Mouse (Mus musculus) cerebellum, postnatal 14 days (tissue): ENCODE measurements around the gene Mypop.

Source experiments
- DNase-seq, 2 experiments: peaks; one replicate each; pipeline ENCODE4 v3.0.0; 2021; ENCODE audit warnings: mixed read lengths in 2 of 2

Mypop gene

DNA sequence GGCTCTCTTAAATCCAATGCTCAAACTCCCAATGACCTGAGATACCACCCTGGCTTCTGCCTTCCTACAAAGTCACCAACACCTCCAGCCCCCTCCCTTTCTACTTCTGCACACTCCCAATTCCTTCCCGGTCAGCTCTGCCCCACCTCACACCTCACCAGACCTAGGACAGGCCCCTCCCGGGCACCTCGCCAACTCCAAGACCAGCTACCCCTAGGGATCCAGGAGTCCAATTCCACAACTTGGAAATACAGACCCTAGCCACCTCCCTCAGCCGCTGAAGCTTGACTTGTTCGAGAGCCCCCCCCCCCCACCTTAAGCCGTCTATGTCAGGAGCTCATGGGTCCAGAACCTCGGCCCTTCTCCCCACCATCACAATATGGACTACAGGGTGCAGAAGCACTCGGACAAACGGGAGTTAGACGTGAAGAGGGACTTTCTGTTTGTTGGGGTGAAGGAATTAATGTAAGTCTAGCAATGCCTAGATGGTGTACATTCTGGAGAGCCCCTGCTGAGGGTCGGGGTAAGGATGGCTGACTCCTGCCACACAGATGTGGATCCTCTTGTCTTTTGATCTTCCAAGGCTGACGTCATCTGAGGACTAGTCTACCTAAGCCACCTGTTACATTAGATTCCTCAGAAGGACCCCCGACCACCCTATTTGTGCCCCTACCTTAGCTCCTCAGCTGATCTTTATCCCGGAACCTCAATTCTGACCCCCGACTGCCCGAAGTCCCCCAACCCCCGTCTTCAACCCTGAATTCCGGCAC is 31.3 kb downstream of the Mypop start:
- DNase-seq: peak in 1 of 2 experiments; percentile 47

DNA sequence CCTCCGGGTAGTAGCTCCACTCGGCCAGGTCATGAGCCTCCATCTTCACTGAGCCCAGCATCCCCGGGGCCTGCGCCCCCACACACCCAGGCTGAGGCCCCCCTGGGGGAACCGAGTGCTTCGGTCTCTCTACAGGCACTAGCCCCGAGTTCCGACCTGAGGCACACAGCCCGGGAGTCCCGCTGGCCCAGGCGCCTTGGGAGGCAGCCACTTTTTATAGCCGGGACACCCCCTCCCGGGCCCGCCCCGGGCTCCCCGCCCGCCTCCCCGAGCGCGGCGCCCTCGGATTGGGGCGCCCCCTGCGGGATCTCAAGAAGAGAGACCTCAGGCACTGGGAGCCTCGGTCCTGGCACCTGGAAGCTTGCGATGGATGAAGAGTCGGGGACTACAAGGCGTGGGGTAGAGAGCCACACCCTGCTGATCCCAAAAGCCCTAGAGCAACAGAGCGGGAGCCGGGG is 32.3 kb downstream of the Mypop start, which contains the start of gene Foxa3:
Gene Foxa3 (minus strand): TSS at position 182 of the 458 bp plus-strand sequence.
- DNase-seq: peak; percentile 45 to 56

DNA sequence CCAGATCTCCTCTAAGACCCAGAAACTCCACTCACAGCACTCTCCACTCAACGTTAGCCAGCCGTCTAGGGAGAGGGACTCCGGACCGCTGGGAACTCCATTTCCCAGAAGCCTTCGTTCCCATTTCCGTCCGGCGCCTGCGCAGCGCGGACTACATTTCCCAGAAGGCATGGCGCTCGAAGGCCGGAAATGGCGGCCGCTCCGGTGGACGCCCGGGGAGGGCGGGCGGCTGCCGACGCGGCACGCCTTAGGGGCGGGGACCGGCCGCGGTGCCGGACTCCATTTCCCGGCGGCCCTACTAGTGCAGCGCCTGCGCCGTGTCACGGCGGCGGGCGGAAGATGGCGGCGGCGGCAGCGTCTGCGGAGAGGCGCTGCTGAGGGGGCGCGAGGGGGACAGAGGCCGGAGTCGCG is 33.1 kb downstream of the Mypop start, which contains the start of gene Sympk:
Gene Sympk (plus strand): TSS at position 282 of the 411 bp plus-strand sequence.
- peak; percentile 94 to 96 for DNase-seq

DNA sequence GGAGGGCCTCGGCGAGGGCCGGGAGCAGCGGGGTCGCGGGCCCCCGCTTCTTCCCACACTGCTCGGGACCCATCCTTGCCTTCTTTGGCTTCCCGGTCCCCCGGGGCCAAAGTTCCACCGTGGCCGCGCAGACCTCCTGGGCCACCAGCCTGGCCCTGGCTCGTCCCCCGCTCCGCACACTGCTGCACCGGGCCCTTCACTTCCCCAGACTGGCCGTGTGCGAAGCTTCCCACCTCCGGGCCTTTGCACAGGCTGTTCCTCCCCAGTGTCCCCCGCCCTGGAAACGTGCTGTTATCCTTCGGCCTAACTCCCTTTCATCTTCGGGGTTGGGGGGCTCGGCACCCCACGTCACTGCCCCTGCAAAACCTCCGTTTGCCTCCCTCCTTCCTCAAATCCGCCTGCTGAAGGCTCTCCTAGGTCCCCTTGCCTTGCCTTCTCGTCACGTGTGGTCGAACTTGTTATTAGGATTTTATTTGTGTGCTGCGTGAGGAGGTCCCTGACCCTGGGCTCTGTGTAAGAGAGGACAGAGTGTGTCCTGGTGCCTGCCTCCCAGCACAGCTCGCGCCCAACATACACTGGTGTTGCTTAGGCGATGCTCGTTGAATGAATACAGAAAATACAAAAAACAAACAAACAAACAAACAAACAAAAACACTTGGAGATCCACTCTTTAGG is 33.7 kb downstream of the Mypop start:
- DNase-seq: peak; percentile 63 to 68

DNA sequence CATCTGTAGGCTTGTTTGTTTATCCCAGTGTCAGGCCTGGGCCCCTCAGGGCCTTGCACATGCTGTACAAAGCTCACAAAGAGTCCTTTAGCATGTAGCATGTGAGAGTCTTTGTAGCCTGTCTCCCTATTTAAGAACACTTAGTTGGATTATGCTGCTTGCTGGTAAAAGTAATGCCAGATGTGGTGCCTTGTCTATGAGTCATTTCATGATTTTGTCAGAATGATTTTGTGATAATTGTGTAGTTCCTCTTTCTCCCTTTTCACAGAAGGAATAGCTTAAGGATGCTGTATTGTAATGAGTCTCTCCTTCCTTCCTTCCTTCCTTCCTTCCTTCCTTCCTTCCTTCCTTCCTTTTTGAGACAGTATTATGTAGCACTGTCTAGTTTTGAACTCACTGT is 37.0 kb downstream of the Mypop start:
- DNase-seq: no peak

DNA sequence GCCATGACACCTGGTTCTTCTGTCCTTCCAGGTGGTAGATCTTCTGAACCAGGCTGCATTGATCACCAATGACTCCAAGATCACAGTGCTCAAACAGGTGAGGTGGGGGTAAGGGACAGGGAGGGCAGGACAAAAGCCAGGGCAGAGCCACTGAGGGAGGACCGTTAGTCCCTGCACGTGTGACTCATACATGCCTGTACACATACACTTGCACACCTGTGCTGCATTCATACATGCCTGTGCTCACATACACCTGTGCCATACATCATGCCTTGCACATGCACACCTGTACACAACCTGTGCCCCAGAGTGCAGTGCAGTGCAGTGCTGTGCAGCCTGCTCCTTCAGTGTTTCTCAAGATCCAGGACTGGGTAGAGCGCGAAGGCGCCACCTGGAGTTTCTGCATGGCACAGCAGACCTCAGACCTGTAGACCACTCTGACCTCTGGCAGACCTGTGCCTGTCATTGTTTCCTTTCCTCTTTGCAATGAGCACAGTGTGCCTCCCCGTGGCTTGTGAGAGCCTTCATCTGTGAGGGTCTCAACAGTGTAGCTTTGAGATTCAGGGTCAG is 38.1 kb downstream of the Mypop start:
- DNase-seq: peak; percentile 67 to 77

DNA sequence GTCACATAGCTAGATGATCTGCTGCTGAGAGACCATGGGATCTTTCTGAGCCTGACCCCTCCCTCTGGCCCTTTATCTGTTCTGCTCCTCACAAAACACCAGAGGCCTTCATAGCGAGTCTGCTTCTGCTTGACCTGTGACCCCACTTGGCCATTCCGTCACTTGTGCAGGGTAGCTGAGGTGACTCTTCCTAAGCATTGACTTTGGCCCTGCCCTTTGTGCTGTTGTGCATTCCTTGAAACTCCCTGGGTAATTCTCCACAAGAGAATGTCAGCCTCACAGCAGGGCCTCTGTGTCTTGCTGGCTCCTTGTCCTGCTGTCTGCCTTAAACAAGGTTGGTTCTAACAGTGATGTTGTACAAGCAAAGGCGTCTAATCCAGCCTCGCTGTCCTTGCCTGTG is 40.6 kb downstream of the Mypop start:
- DNase-seq: no peak

DNA sequence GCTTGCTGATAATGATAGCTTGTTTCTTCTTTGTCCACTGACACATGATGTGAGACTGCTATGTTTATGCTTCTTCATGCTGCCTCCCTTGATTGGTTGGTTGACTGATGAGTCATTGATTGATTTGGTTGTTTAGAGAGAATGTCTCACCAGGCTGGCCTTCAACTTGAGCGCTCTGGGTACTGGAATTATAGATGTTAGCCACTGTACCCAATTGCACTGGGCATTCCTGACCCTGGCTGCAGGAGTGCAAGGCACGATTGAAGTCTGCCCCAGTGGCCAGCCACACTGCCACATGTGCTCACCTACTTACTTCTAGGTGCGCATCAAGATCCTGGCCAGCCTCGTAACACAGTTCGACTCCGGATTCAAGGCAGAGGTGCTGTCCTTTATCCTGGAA is 53.6 kb downstream of the Mypop start:
- DNase-seq: no peak

DNA sequence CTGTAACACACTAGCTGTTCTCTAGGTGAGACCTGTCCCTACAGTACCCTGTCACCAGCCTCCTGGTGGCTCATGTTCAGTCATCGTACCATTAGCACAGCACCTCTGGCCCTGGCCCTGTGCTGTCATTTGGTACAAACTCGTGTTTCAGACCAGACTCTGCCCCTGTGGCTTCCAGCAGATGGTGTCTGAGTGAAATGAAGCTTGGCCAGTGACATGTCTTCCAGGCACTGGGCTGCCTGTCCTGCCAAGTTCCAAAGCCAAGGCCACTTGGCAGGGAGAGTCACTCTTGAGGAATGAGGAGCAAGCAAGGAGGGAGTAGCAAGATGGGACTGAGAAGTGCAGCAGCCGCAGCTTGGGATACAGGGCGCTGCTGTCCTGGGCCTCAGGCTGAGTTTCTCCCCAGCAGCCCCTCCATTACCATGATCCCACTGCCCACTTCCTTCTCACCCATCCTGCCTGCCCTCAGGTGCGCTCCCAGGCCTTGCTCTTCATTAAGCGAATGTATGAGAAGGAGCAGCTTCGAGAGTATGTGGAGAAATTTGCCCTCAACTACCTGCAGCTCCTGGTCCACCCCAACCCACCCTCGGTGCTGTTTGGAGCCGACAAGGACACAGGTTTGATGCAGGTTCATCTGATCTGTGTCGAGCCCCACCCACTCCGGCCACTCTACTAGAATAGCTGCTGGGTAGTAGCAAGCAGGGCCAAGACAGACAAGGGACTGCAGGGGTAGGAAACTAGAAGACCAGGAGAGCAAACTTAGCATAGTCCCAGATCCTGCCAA is 55.4 kb downstream of the Mypop start:
- peak; percentile 88 to 91 for DNase-seq

DNA sequence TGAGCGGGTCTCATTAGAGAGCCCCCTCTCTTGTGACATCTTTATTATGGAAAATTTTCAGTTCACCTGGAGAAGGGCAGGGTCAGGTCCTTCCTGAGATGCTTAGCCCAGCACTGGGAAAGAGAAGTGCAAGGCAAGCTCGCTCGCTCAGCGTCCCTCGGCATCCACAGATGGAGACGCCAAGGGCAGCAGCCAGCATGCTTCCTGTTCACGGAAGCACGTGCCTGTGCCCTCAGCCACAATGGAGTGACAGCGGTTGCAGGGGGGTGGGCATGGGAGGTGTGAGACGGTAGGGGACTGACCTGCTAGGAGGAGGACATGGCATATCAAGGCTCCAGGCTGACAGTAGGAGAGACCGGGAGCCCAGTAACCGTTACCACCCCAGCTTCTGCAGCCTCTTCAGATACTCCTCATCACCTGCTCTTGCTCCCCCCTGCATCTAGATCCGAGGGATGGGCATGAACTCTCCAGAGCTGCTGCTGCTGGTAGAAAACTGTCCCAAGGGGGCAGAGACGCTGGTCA is 57.0 kb downstream of the Mypop start:
- no peak for DNase-seq

DNA sequence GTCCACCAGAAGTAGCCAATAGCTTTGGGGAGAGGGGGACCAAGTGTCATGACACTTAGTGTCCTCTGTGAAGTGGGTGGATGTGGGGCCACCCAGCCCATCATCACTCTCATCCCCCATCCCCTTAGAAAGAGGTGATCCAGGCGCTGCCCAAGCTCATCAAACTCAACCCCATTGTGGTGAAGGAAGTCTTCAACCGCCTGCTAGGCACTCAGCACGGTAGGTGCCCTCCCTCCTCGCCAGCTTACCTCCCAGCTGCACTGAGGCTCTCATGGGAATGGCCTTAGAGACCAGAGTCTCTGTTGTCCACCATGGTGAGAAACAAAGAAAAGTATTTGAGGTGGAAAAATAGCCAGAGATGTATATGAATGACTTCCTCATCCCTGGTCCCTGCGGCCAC is 58.2 kb downstream of the Mypop start:
- no peak for DNase-seq

DNA sequence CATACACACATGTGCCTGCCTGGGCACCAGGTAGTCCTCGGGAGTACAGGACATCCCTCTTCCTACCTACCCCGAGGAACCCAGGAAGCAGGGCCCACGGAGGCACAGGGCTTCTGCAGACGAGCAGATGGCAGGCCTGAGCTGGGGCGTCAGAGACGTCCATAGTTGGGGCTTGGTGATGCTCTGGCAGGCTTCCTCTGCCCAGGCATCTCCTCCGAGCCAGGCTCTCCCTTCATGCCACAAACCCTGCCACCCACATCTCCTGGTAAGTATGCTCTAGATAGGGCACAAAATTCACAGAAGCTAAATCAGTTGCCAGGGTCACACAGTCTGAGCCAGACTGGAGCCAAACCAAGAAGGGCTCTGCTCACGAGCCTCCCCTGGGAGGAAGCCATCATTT is 59.1 kb downstream of the Mypop start:
- peak in 1 of 2 experiments; percentile 45 for DNase-seq

DNA sequence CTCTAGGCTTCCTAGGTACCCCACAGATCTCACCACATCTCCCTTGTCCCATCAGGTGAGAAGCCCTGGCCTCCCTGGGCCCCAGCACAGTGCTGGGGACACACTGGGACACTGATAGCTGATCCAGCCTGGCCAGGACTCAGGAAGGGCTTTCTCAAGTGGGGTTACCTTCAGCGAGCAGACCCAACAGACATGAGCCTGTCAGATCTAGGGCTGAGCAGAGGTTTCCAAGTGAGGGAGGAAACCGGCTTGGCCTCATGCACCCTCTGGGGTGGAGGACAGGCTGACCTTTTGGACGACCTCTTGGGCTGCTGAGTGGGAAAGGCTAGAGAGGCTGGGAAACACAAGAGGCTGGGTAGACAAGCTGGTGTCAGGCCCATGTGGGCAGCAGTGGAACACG is 60.1 kb downstream of the Mypop start:
- peak in 1 of 2 experiments; percentile 11 for DNase-seq
